Mouse (Mus musculus): Measurements from ENCODE around the gene Ren1.

Ren1 gene

GRCm38 (mm10) chr1:133396693-133397092 lies 46.4 kb downstream of the Ren1 start:
- in situ Hi-C loops (cut with MboI; ENCODE audit: low pct_unique_long_range_greater_than_20kb in 1 of 2, low sequenced_read_pairs in 2 of 2, unreplicated experiment in 1 of 2): no loop called here

GRCm38 (mm10) chr1:133397094-133397482 lies 46.8 kb downstream of the Ren1 start:
- in situ Hi-C loops (cut with MboI; ENCODE audit: low pct_unique_long_range_greater_than_20kb in 1 of 2, low sequenced_read_pairs in 2 of 2, unreplicated experiment in 1 of 2): no loop called here

- in situ Hi-C loops (cut with MboI; ENCODE audit: low pct_unique_long_range_greater_than_20kb in 1 of 2, low sequenced_read_pairs in 2 of 2, unreplicated experiment in 1 of 2): no loop called here
Observed at GRCm38 (mm10) chr1:133397483-133398237, 47.4 kb downstream of the Ren1 start.

- in situ Hi-C loops (cut with MboI; ENCODE audit: low pct_unique_long_range_greater_than_20kb in 1 of 2, low sequenced_read_pairs in 2 of 2, unreplicated experiment in 1 of 2): no loop called here
Observed at GRCm38 (mm10) chr1:133400014-133400725, 49.9 kb downstream of the Ren1 start.

- in situ Hi-C loops (cut with MboI; ENCODE audit: low pct_unique_long_range_greater_than_20kb in 1 of 2, low sequenced_read_pairs in 2 of 2, unreplicated experiment in 1 of 2): no loop called here
Observed at GRCm38 (mm10) chr1:133404005-133404404, 53.7 kb downstream of the Ren1 start.

- in situ Hi-C loops (cut with MboI; ENCODE audit: low pct_unique_long_range_greater_than_20kb in 1 of 2, low sequenced_read_pairs in 2 of 2, unreplicated experiment in 1 of 2): no loop called here
Observed at GRCm38 (mm10) chr1:133406614-133407013, 56.3 kb downstream of the Ren1 start.

- in situ Hi-C loops (cut with MboI; ENCODE audit: low pct_unique_long_range_greater_than_20kb in 1 of 2, low sequenced_read_pairs in 2 of 2, unreplicated experiment in 1 of 2): no loop called here
Observed at GRCm38 (mm10) chr1:133407436-133407835, 57.1 kb downstream of the Ren1 start.

GRCm38 (mm10) chr1:133408321-133408720 lies 58.0 kb downstream of the Ren1 start:
- in situ Hi-C loops (cut with MboI; ENCODE audit: low pct_unique_long_range_greater_than_20kb in 1 of 2, low sequenced_read_pairs in 2 of 2, unreplicated experiment in 1 of 2): no loop called here

- in situ Hi-C loops (cut with MboI; ENCODE audit: low pct_unique_long_range_greater_than_20kb in 1 of 2, low sequenced_read_pairs in 2 of 2, unreplicated experiment in 1 of 2): no loop called here
Observed at GRCm38 (mm10) chr1:133408880-133409516, 58.7 kb downstream of the Ren1 start.

GRCm38 (mm10) chr1:133409786-133410185 lies 59.5 kb downstream of the Ren1 start:
- in situ Hi-C loops (cut with MboI; ENCODE audit: low pct_unique_long_range_greater_than_20kb in 1 of 2, low sequenced_read_pairs in 2 of 2, unreplicated experiment in 1 of 2): no loop called here
